In genomic region chr6:48446256-48446655, GRCm38 (mm10) we compare ENCODE assay signal across 9 mouse cellular contexts. TPM values are rescaled to one million over a fixed set of nuclear protein-coding genes. Genes with fewer than 3 reads are reported as not detected.
DNase-seq lines count a peak whose midpoint lies in the region; ATAC-seq and TF ChIP-seq lines count a peak whose summit lies in the region.
"Had no signal": no experiment of that assay in that cellular context is flagged by ENCODE, and none has a peak within 500 bp of the region (broad histone marks: within the 10 kb centered on the region; RNA-seq: fewer than 3 reads in every experiment).

No protein-coding gene starts in this region.

- H3K27me3 ChIP-seq in lung, embryonic 15.5 days = no peaks in the 10 kb centered on the region
- no peaks in the 10 kb centered on the region for H3K27me3 ChIP-seq in heart, embryonic 11.5 days (ENCODE audit: control insufficient read depth, insufficient read depth, low read length)
- H3K27me3 ChIP-seq in limb, embryonic 10.5 days (ENCODE audit: low read depth, poor library complexity, severe bottlenecking) = peaks cover under 1% of the 10 kb centered on the region; the same call in 1 of the 2 replicates
- H3K27me3 ChIP-seq in neural tube, embryonic 15.5 days (replicated peaks) = peaks cover 1% of the 10 kb centered on the region
- H3K27me3 ChIP-seq: Patski had no signal

- WGBS in lung, embryonic 15.5 days = 36% methylated on average over 3 of the region's 3 CpGs
- WGBS in lung, adult 2 months = 46% methylated on average over 3 of the region's 3 CpGs
- 44% methylated on average over 3 of the region's 3 CpGs for WGBS in heart, embryonic 11.5 days (ENCODE audit: insufficient replicate concordance)
- WGBS in limb, embryonic 10.5 days = 41% methylated on average over 3 of the region's 3 CpGs
- WGBS in neural tube, embryonic 15.5 days = 39% methylated on average over 2 of the region's 3 CpGs

- H3K27ac ChIP-seq in lung, embryonic 15.5 days = peak overlapping the region; percentile 93
- H3K27ac ChIP-seq in heart, embryonic 11.5 days (ENCODE audit: low read depth, low read length) = peak overlapping the region; percentile 84; the same call in 1 of the 2 replicates
- peak overlapping the region; percentile 98 for H3K27ac ChIP-seq in limb, embryonic 10.5 days
- peak overlapping the region; percentile 91; the same call in 1 of the 2 replicates for H3K27ac ChIP-seq in neural tube, embryonic 15.5 days (replicated peaks)

- TF ChIP-seq CTCF in lung, adult 2 months (IDR thresholded peaks at IDR 0.05; ENCODE audit: insufficient read depth, low read length) = no peak

- TF ChIP-seq POLR2A in lung, adult 2 months (IDR thresholded peaks at IDR 0.05; ENCODE audit: borderline replicate concordance, extremely low read depth, low read depth, low read length) = no peak

- DNase-seq in lung, adult 2 months = no peak
- no peak for DNase-seq in limb, embryonic 10.5 days (ENCODE audit: low spot score)
- DNase-seq in cerebellum, postnatal 36 days = no peak
- DNase-seq in left cerebral cortex, postnatal 25 days (ENCODE audit: low spot score in 2 of 2) = no peak
- no peak for DNase-seq in right cerebral cortex, postnatal 4 days

- H3K4me2 ChIP-seq in lung, embryonic 15.5 days = peak overlapping the region; percentile 92
- H3K4me2 ChIP-seq in heart, embryonic 11.5 days = peak overlapping the region; percentile 94
- peak overlapping the region; percentile 91 for H3K4me2 ChIP-seq in neural tube, embryonic 15.5 days

- peaks cover 21% of the 10 kb centered on the region for H3K4me1 ChIP-seq in lung, embryonic 15.5 days
- no peaks in the 10 kb centered on the region for H3K4me1 ChIP-seq in lung, adult 2 months (ENCODE audit: control insufficient read depth, insufficient read depth, low read length)
- H3K4me1 ChIP-seq in heart, embryonic 11.5 days (ENCODE audit: control insufficient read depth, insufficient read depth, low read length) = peaks cover 10% of the 10 kb centered on the region; the same call in 1 of the 2 replicates
- H3K4me1 ChIP-seq in limb, embryonic 10.5 days = peaks cover 54% of the 10 kb centered on the region
- H3K4me1 ChIP-seq in neural tube, embryonic 15.5 days = peaks cover 20% of the 10 kb centered on the region

- H3K9me3 ChIP-seq in lung, embryonic 15.5 days = no peaks in the 10 kb centered on the region
- H3K9me3 ChIP-seq in heart, embryonic 11.5 days (replicated peaks; ENCODE audit: control insufficient read depth, low read length) = no peaks in the 10 kb centered on the region
- no peaks in the 10 kb centered on the region for H3K9me3 ChIP-seq in limb, embryonic 10.5 days (replicated peaks)
- H3K9me3 ChIP-seq in neural tube, embryonic 15.5 days (replicated peaks) = no peaks in the 10 kb centered on the region

- H3K4me3 ChIP-seq in lung, embryonic 15.5 days = peak overlapping the region; percentile 74
- no peak overlapping the region for H3K4me3 ChIP-seq in lung, adult 2 months (replicated peaks; ENCODE audit: extremely low read depth, low read depth, low read length)
- H3K4me3 ChIP-seq in heart, embryonic 11.5 days (ENCODE audit: low read depth, low read length) = peak overlapping the region; percentile 77
- peak overlapping the region; percentile 84 for H3K4me3 ChIP-seq in limb, embryonic 10.5 days
- H3K4me3 ChIP-seq in neural tube, embryonic 15.5 days (replicated peaks) = peak overlapping the region; percentile 70

- peak overlapping the region; percentile 71 for H3K9ac ChIP-seq in lung, embryonic 15.5 days
- peak overlapping the region; percentile 85 for H3K9ac ChIP-seq in heart, embryonic 11.5 days (ENCODE audit: low read depth, low read length)
- peak overlapping the region; percentile 71 for H3K9ac ChIP-seq in neural tube, embryonic 15.5 days (replicated peaks)

- peaks cover 15% of the 10 kb centered on the region for H3K36me3 ChIP-seq in lung, embryonic 15.5 days
- H3K36me3 ChIP-seq in heart, embryonic 11.5 days (ENCODE audit: control insufficient read depth, insufficient read depth, low read length) = peaks cover 11% of the 10 kb centered on the region
- H3K36me3 ChIP-seq in limb, embryonic 10.5 days = peaks cover 15% of the 10 kb centered on the region
- H3K36me3 ChIP-seq in neural tube, embryonic 15.5 days = peaks cover 12% of the 10 kb centered on the region

- ATAC-seq in lung, embryonic 15.5 days (ENCODE audit: borderline replicate concordance, extremely low read depth, low FRiP score, low TSS enrichment) = no peak
- no peak for ATAC-seq in heart, embryonic 11.5 days (replicated peaks; ENCODE audit: insufficient number of reproducible peaks, low FRiP score, low TSS enrichment)
- no peak for ATAC-seq in neural tube, embryonic 15.5 days (ENCODE audit: low FRiP score)
- ATAC-seq: Patski had no signal

- intact Hi-C loops in left cerebral cortex, postnatal 25 days (cut with DNase I) = no loop called here

RNA-seq across cellular contexts. Expression of gene Zfp467, which starts 0.6 kb away (rescaled TPM):
- 18.9 and 22.0 TPM in 2 replicates for polyA plus RNA-seq in lung, embryonic 15.5 days (2015; fragmentation: Nextera tagmentation; extraction: Ambion mirVana)
- polyA plus RNA-seq in lung, adult 2 months (2012; rRNA removed) = 42.1 and 51.4 TPM in 2 replicates
- 17.3 and 17.8 TPM in 2 replicates for polyA plus RNA-seq in heart, embryonic 11.5 days (2014; fragmentation: Nextera tagmentation; extraction: Ambion mirVana)
- 11.0 and 19.6 TPM in 2 replicates for polyA plus RNA-seq in limb, embryonic 10.5 days (2016; fragmentation: Nextera tagmentation; extraction: Ambion mirVana)
- 27.6 and 33.6 TPM in 2 replicates for polyA plus RNA-seq in neural tube, embryonic 15.5 days (2015; fragmentation: Nextera tagmentation; extraction: Ambion mirVana)
- 10 to 100 TPM; 21.7 to 33.1 TPM for total RNA-seq in left cerebral cortex, postnatal 25 days (2021)

RNA-seq across cellular contexts. Expression of gene Sspo, which starts 1.8 kb away (rescaled TPM):
- 0.29 and 0.44 TPM in 2 replicates for polyA plus RNA-seq in lung, embryonic 15.5 days (2015; fragmentation: Nextera tagmentation; extraction: Ambion mirVana)
- 3.2 and 3.4 TPM in 2 replicates for polyA plus RNA-seq in lung, adult 2 months (2012; rRNA removed)
- polyA plus RNA-seq in heart, embryonic 11.5 days (2014; fragmentation: Nextera tagmentation; extraction: Ambion mirVana) = 0.41 and 0.54 TPM in 2 replicates
- polyA plus RNA-seq in limb, embryonic 10.5 days (2016; fragmentation: Nextera tagmentation; extraction: Ambion mirVana) = 0.20 and 0.45 TPM in 2 replicates
- polyA plus RNA-seq in neural tube, embryonic 15.5 days (2015; fragmentation: Nextera tagmentation; extraction: Ambion mirVana) = 0.34 and 0.54 TPM in 2 replicates
- total RNA-seq in left cerebral cortex, postnatal 25 days (2021) = 1 to 10 TPM in 1 of 2 experiments, under 1 TPM in 1; 0.80 to 1.2 TPM

RNA-seq across cellular contexts. Expression of gene Krba1, which starts 50.9 kb away (rescaled TPM):
- polyA plus RNA-seq in lung, embryonic 15.5 days (2015; fragmentation: Nextera tagmentation; extraction: Ambion mirVana) = 18.5 and 19.8 TPM in 2 replicates
- 15.5 and 20.8 TPM in 2 replicates for polyA plus RNA-seq in lung, adult 2 months (2012; rRNA removed)
- polyA plus RNA-seq in heart, embryonic 11.5 days (2014; fragmentation: Nextera tagmentation; extraction: Ambion mirVana) = 14.7 and 15.4 TPM in 2 replicates
- polyA plus RNA-seq in limb, embryonic 10.5 days (2016; fragmentation: Nextera tagmentation; extraction: Ambion mirVana) = 28.3 and 33.4 TPM in 2 replicates
- 23.5 and 25.0 TPM in 2 replicates for polyA plus RNA-seq in neural tube, embryonic 15.5 days (2015; fragmentation: Nextera tagmentation; extraction: Ambion mirVana)
- 10 to 100 TPM; 42.6 to 44.2 TPM for total RNA-seq in left cerebral cortex, postnatal 25 days (2021)
